Mouse (Mus musculus): Measurements from ENCODE around the gene Gin1. TPM values are rescaled to one million over a fixed set of nuclear protein-coding genes. Genes with fewer than 3 reads are reported as not detected.

Gin1 gene
- 18.0 and 21.2 TPM in 2 replicates for polyA plus RNA-seq (2016; fragmentation: Nextera tagmentation; extraction: Ambion mirVana)

GRCm38 (mm10) chr1:97769904-97770753 lies at the start of gene Gin1, which contains the start of gene Ppip5k2:
TSS of gene Gin1 (plus strand) at chr1:97770172.
TSS of gene Ppip5k2 (minus strand) at chr1:97770411.
- under 1% methylated on average over 65 of the region's 66 CpGs for WGBS
- Histone ChIP-seq H3K4me2 (replicated peaks) (peak within 1 kb of the TSS; percentile 51), H3K4me1 (peaks cover 16% of the 10 kb centered on the region), H3K9me3 (no peaks in the 10 kb centered on the region), H3K27me3 (no peaks in the 10 kb centered on the region), H3K9ac (peak within 1 kb of the TSS; percentile 79), H3K4me3 (peak within 1 kb of the TSS; percentile 86), H3K36me3 (no peaks in the 10 kb centered on the region), H3K27ac (peak within 1 kb of the TSS; percentile 88)
- ATAC-seq (ENCODE audit: insufficient number of reproducible peaks, insufficient read depth, low FRiP score, low TSS enrichment) = peak; percentile 99

GRCm38 (mm10) chr1:97726730-97727129 lies 43.2 kb upstream of the Gin1 start:
- no peak for ATAC-seq (ENCODE audit: insufficient number of reproducible peaks, insufficient read depth, low FRiP score, low TSS enrichment)
- H3K9me3 ChIP-seq = no peaks in the 10 kb centered on the region
- H3K36me3 ChIP-seq = peaks cover 15% of the 10 kb centered on the region
- H3K4me3 ChIP-seq = no peak overlapping the region
- no peak overlapping the region for H3K27ac ChIP-seq
- H3K4me2 ChIP-seq (replicated peaks) = no peak overlapping the region
- no peaks in the 10 kb centered on the region for H3K27me3 ChIP-seq
- no peak overlapping the region for H3K9ac ChIP-seq
- WGBS = 66% methylated on average over 2 of the region's 2 CpGs
- no peaks in the 10 kb centered on the region for H3K4me1 ChIP-seq

- Histone ChIP-seq H3K27ac (no peak overlapping the region), H3K4me1 (no peaks in the 10 kb centered on the region), H3K9ac (no peak overlapping the region), H3K4me2 (replicated peaks) (no peak overlapping the region), H3K27me3 (no peaks in the 10 kb centered on the region), H3K9me3 (no peaks in the 10 kb centered on the region), H3K4me3 (no peak overlapping the region), H3K36me3 (peaks cover 18% of the 10 kb centered on the region)
- WGBS = 76% methylated on average over 1 of the region's 1 CpGs
- ATAC-seq (ENCODE audit: insufficient number of reproducible peaks, insufficient read depth, low FRiP score, low TSS enrichment) = no peak
Measured at GRCm38 (mm10) chr1:97729339-97729738, 40.6 kb upstream of the Gin1 start.

GRCm38 (mm10) chr1:97743063-97743462 lies 26.9 kb upstream of the Gin1 start:
- Histone ChIP-seq H3K4me3 (no peak overlapping the region), H3K9me3 (no peaks in the 10 kb centered on the region), H3K4me2 (replicated peaks) (no peak overlapping the region), H3K9ac (no peak overlapping the region), H3K36me3 (peaks cover 50% of the 10 kb centered on the region), H3K27ac (no peak overlapping the region), H3K27me3 (no peaks in the 10 kb centered on the region), H3K4me1 (no peaks in the 10 kb centered on the region)
- 100% methylated on average over 1 of the region's 1 CpGs for WGBS
- no peak for ATAC-seq (ENCODE audit: insufficient number of reproducible peaks, insufficient read depth, low FRiP score, low TSS enrichment)

GRCm38 (mm10) chr1:97745712-97746111 lies 24.3 kb upstream of the Gin1 start:
- ATAC-seq (ENCODE audit: insufficient number of reproducible peaks, insufficient read depth, low FRiP score, low TSS enrichment) = no peak
- 87% methylated on average over 4 of the region's 4 CpGs for WGBS
- H3K4me1 ChIP-seq = no peaks in the 10 kb centered on the region
- H3K27me3 ChIP-seq = no peaks in the 10 kb centered on the region
- peaks cover 40% of the 10 kb centered on the region for H3K36me3 ChIP-seq
- H3K4me3 ChIP-seq = no peak overlapping the region
- H3K4me2 ChIP-seq (replicated peaks) = no peak overlapping the region
- H3K27ac ChIP-seq = no peak overlapping the region
- H3K9me3 ChIP-seq = no peaks in the 10 kb centered on the region
- H3K9ac ChIP-seq = no peak overlapping the region

- Histone ChIP-seq H3K36me3 (peaks cover 40% of the 10 kb centered on the region), H3K4me2 (replicated peaks) (no peak overlapping the region), H3K4me3 (no peak overlapping the region), H3K4me1 (no peaks in the 10 kb centered on the region), H3K27me3 (no peaks in the 10 kb centered on the region), H3K9ac (no peak overlapping the region), H3K27ac (no peak overlapping the region), H3K9me3 (no peaks in the 10 kb centered on the region)
- ATAC-seq (ENCODE audit: insufficient number of reproducible peaks, insufficient read depth, low FRiP score, low TSS enrichment) = no peak
- WGBS = 96% methylated on average over 7 of the region's 7 CpGs
Measured at GRCm38 (mm10) chr1:97746261-97746660, 23.7 kb upstream of the Gin1 start.

- WGBS = 92% methylated on average over 3 of the region's 3 CpGs
- H3K9me3 ChIP-seq = no peaks in the 10 kb centered on the region
- no peaks in the 10 kb centered on the region for H3K27me3 ChIP-seq
- no peak overlapping the region for H3K27ac ChIP-seq
- H3K4me2 ChIP-seq (replicated peaks) = no peak overlapping the region
- no peak overlapping the region for H3K9ac ChIP-seq
- ATAC-seq (ENCODE audit: insufficient number of reproducible peaks, insufficient read depth, low FRiP score, low TSS enrichment) = no peak
- no peaks in the 10 kb centered on the region for H3K4me1 ChIP-seq
- peaks cover 42% of the 10 kb centered on the region for H3K36me3 ChIP-seq
- no peak overlapping the region for H3K4me3 ChIP-seq
Measured at GRCm38 (mm10) chr1:97748163-97748562, 21.8 kb upstream of the Gin1 start.

GRCm38 (mm10) chr1:97753216-97753615 lies 16.8 kb upstream of the Gin1 start:
- Histone ChIP-seq H3K27ac (no peak overlapping the region), H3K9ac (no peak overlapping the region), H3K4me2 (replicated peaks) (no peak overlapping the region), H3K4me1 (no peaks in the 10 kb centered on the region), H3K4me3 (no peak overlapping the region), H3K27me3 (no peaks in the 10 kb centered on the region), H3K36me3 (peaks cover 26% of the 10 kb centered on the region), H3K9me3 (no peaks in the 10 kb centered on the region)
- no peak for ATAC-seq (ENCODE audit: insufficient number of reproducible peaks, insufficient read depth, low FRiP score, low TSS enrichment)

GRCm38 (mm10) chr1:97754392-97754791 lies 15.6 kb upstream of the Gin1 start:
- WGBS = 84% methylated on average over 4 of the region's 4 CpGs
- ATAC-seq (ENCODE audit: insufficient number of reproducible peaks, insufficient read depth, low FRiP score, low TSS enrichment) = no peak
- Histone ChIP-seq H3K27ac (no peak overlapping the region), H3K9ac (no peak overlapping the region), H3K36me3 (peaks cover 26% of the 10 kb centered on the region), H3K4me2 (replicated peaks) (no peak overlapping the region), H3K4me3 (no peak overlapping the region), H3K27me3 (no peaks in the 10 kb centered on the region), H3K9me3 (no peaks in the 10 kb centered on the region), H3K4me1 (no peaks in the 10 kb centered on the region)

GRCm38 (mm10) chr1:97759841-97760240 lies 10.1 kb upstream of the Gin1 start:
- ATAC-seq (ENCODE audit: insufficient number of reproducible peaks, insufficient read depth, low FRiP score, low TSS enrichment) = no peak
- Histone ChIP-seq H3K4me3 (no peak overlapping the region), H3K4me1 (no peaks in the 10 kb centered on the region), H3K36me3 (0 out of 2 replicates have a peak, but pooled peaks cover 4% of the 10 kb centered on the region), H3K27ac (no peak overlapping the region), H3K9ac (no peak overlapping the region), H3K27me3 (no peaks in the 10 kb centered on the region), H3K9me3 (no peaks in the 10 kb centered on the region), H3K4me2 (replicated peaks) (no peak overlapping the region)

GRCm38 (mm10) chr1:97760598-97760997 lies 9.4 kb upstream of the Gin1 start:
- 77% methylated on average over 7 of the region's 7 CpGs for WGBS
- Histone ChIP-seq H3K9ac (no peak overlapping the region), H3K36me3 (0 out of 2 replicates have a peak, but pooled peaks cover 4% of the 10 kb centered on the region), H3K4me1 (no peaks in the 10 kb centered on the region), H3K4me2 (replicated peaks) (no peak overlapping the region), H3K9me3 (no peaks in the 10 kb centered on the region), H3K27ac (no peak overlapping the region), H3K27me3 (no peaks in the 10 kb centered on the region), H3K4me3 (no peak overlapping the region)
- no peak for ATAC-seq (ENCODE audit: insufficient number of reproducible peaks, insufficient read depth, low FRiP score, low TSS enrichment)

- Histone ChIP-seq H3K4me2 (replicated peaks) (no peak overlapping the region), H3K27ac (no peak overlapping the region), H3K36me3 (0 out of 2 replicates have a peak, but pooled peaks cover 4% of the 10 kb centered on the region), H3K9me3 (no peaks in the 10 kb centered on the region), H3K4me3 (no peak overlapping the region), H3K27me3 (no peaks in the 10 kb centered on the region), H3K4me1 (no peaks in the 10 kb centered on the region), H3K9ac (no peak overlapping the region)
- ATAC-seq (ENCODE audit: insufficient number of reproducible peaks, insufficient read depth, low FRiP score, low TSS enrichment) = no peak
- WGBS = 82% methylated on average over 6 of the region's 6 CpGs
Measured at GRCm38 (mm10) chr1:97761477-97761876, 8.5 kb upstream of the Gin1 start.

All from embryonic facial prominence, embryonic 12.5 days (tissue).